Mouse (Mus musculus) erythroblast, adult 5-6 weeks (primary cell): Measurements from ENCODE around the gene Ngdn. TPM values are rescaled to one million over a fixed set of nuclear protein-coding genes. Genes with fewer than 3 reads are reported as not detected.

Experiments
- ATAC-seq: replicated peaks from 2 replicates; pipeline ENCODE4 v1.8.0; 2016; ENCODE audit warnings: moderate number of reproducible peaks, mild to moderate bottlenecking, moderate TSS enrichment, inconsistent platforms; ENCODE audit not compliant: poor library complexity, low FRiP score, severe bottlenecking
- total RNA-seq, 2 experiments: library from RNA; stranded (forward) in 1 of 2; stranded (reverse) in 1 of 2; fragments of 150-400 nt in 1 of 2; fragments of 200-764, 138-1000 nt in 1 of 2; gene quantifications; 2 replicates each; pipeline versions ENCODE4 v1.2.3 to v1.2.4; 2015 to 2017; ENCODE audit warnings: low replicate concordance in 2 of 2

Ngdn gene
- total RNA-seq, 2 experiments from 2014 or later: 6.0 to 20.6 TPM

DNA sequence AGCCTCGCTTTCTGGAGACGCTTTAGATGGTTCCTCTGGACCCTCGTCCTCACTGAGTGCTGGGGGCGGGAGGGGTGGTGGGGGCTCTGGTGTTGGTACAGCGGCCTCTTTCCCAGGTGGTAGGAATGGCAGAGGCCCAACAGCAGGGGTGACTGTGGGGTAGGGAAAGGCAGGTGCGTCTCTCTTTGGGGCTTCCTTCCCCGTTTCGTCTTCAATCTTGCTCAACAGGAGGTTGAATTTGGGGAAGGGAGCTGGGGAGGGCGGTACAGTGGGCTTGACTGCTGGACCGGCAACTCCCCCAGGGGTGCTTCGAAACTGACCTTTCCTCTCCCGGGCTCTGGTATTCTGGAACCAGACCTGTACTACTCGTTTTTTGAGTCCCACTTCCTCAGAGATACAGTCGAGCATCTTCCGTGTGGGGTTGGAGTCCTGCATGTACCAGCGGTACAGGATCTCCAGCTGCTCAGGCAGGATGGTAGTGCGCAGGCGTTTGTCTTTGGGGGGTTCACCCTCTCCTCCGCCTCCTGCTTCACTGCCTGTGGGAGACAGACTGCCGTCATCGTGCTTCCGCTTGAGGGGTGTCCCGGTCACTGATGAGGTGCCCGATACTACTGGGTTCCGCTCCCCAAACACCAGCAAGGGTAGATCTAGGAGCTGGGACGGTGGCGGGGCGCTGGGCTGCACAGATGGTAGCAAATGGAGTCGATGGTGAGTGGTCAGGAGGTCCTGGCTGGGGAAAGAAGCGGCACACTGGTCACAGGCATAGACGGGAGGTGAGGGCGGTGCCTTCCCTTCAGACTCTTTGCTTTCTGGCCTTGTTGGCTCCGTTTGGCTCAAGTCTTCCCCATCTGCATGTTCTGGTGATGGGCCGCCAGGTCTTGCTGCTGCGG is 49.5 kb downstream of the Ngdn start:
- no peak for ATAC-seq

DNA sequence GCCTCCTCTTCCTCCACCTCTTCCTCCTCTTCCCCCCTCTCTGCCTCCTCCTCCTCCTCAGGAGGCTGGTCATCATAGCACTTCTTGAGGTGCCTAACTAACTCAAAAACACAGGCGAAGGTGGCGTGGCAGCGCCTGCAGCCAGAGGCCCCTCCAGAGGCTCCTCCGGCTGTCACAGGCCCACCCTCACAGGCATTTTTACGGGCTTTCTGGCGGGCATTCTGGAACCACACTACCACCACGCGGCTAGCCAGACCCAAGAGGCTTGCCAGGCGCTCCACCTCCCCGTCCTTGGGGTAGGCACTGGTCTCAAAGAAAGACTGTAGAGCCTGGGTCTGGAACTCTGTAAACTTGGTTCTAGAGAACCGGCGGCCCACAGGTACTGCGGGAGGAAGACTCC is 50.1 kb downstream of the Ngdn start:
- no peak for ATAC-seq

DNA sequence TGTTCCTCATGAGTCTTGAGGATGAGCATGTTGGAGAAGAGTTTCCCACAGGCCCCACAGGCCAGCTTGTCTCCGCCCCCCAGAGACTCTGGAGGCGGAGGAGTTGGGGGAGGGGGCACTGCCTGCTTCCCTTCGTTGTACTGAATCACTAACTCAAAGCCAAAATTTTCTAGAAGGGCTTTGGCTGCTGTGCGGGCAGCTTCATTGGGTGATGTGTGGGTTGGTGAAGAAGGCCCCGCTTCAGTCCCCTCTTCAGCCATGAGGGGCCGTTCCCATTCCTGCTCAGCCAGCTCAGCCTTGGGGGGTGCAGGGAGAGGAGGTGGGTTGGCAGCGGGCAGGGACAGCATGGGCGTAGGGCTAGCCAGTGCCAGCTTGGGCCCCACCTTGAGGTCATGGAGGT is 50.8 kb downstream of the Ngdn start:
- ATAC-seq: no peak

DNA sequence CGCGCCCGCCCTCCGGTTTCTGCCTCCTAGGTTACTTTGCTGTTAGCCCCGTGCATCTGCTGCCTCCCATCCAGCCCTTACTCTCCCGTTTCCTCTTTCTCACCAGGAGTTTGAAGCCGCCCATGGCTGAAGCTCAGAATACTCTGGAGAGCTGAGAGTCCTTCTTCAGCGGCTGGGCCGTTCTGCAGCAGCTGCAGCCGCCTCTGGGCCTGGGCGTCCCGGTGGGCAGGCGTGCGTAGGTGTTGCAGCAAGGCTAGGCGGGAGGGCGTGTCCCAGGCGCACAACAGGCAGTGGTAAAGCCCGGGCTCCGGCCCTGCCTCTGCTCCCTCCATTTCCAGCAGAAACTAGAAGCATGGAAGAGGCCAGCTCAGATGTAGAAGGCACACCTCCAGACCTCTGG is 56.5 kb downstream of the Ngdn start:
- no peak for ATAC-seq

Other genes starting within 250 kb of the Ngdn start
- gene Slc7a8, start 233.5 kb upstream of the Ngdn start, total RNA-seq (2015; ENCODE audit: low replicate concordance): 7.7 and 10.8 TPM in 2 replicates
- 1.4 and 1.8 TPM in 2 replicates for gene Slc7a8, start 233.5 kb upstream of the Ngdn start, total RNA-seq (2017; ENCODE audit: low replicate concordance)
- not detected in 2 replicates for gene Rnf212b, start 201.3 kb upstream of the Ngdn start, total RNA-seq (2015; ENCODE audit: low replicate concordance)
- gene Rnf212b, start 201.3 kb upstream of the Ngdn start, total RNA-seq (2017; ENCODE audit: low replicate concordance): 1.0 TPM in 1 of 2 replicates, not detected in the other
- gene Homez, start 144.5 kb upstream of the Ngdn start, total RNA-seq (2015; ENCODE audit: low replicate concordance): 0.63 TPM in 1 of 2 replicates, not detected in the other
- 2.5 and 5.6 TPM in 2 replicates for gene Homez, start 144.5 kb upstream of the Ngdn start, total RNA-seq (2017; ENCODE audit: low replicate concordance)
- 1.9 TPM in 1 of 2 replicates, not detected in the other for gene Ppp1r3e, start 137.9 kb upstream of the Ngdn start, total RNA-seq (2015; ENCODE audit: low replicate concordance)
- gene Ppp1r3e, start 137.9 kb upstream of the Ngdn start, total RNA-seq (2017; ENCODE audit: low replicate concordance): 0.70 and 3.7 TPM in 2 replicates
- gene Bcl2l2, start 132.1 kb upstream of the Ngdn start, total RNA-seq (2015; ENCODE audit: low replicate concordance): 0.77 and 0.84 TPM in 2 replicates
- gene Bcl2l2, start 132.1 kb upstream of the Ngdn start, total RNA-seq (2017; ENCODE audit: low replicate concordance): 1.0 and 4.6 TPM in 2 replicates
- not detected in 2 replicates for gene Gm20521, start 132.0 kb upstream of the Ngdn start, total RNA-seq (2015; ENCODE audit: low replicate concordance)
- gene Gm20521, start 132.0 kb upstream of the Ngdn start, total RNA-seq (2017; ENCODE audit: low replicate concordance): not detected in 2 replicates
- 26.3 and 41.1 TPM in 2 replicates for gene Pabpn1, start 123.0 kb upstream of the Ngdn start, total RNA-seq (2015; ENCODE audit: low replicate concordance)
- 54.6 and 55.9 TPM in 2 replicates for gene Pabpn1, start 123.0 kb upstream of the Ngdn start, total RNA-seq (2017; ENCODE audit: low replicate concordance)
- 1.5 TPM in 1 of 2 replicates, not detected in the other for gene Slc22a17, start 102.3 kb upstream of the Ngdn start, total RNA-seq (2015; ENCODE audit: low replicate concordance)
- 0.60 TPM in 1 of 2 replicates, not detected in the other for gene Slc22a17, start 102.3 kb upstream of the Ngdn start, total RNA-seq (2017; ENCODE audit: low replicate concordance)
- not detected in 2 replicates for gene Efs, start 89.3 kb upstream of the Ngdn start, total RNA-seq (2015; ENCODE audit: low replicate concordance)
- gene Efs, start 89.3 kb upstream of the Ngdn start, total RNA-seq (2017; ENCODE audit: low replicate concordance): not detected in 2 replicates
- gene Il25, start 82.8 kb upstream of the Ngdn start, total RNA-seq (2015; ENCODE audit: low replicate concordance): not detected in 2 replicates
- not detected in 2 replicates for gene Il25, start 82.8 kb upstream of the Ngdn start, total RNA-seq (2017; ENCODE audit: low replicate concordance)
- not detected in 2 replicates for gene Cmtm5, start 79.2 kb upstream of the Ngdn start, total RNA-seq (2015; ENCODE audit: low replicate concordance)
- gene Cmtm5, start 79.2 kb upstream of the Ngdn start, total RNA-seq (2017; ENCODE audit: low replicate concordance): not detected in 2 replicates
- not detected in 2 replicates for gene Myh6, start 48.5 kb upstream of the Ngdn start, total RNA-seq (2015; ENCODE audit: low replicate concordance)
- not detected in 2 replicates for gene Myh6, start 48.5 kb upstream of the Ngdn start, total RNA-seq (2017; ENCODE audit: low replicate concordance)
- not detected in 2 replicates for gene Gm17428, start 38.5 kb upstream of the Ngdn start, total RNA-seq (2015; ENCODE audit: low replicate concordance)
- gene Gm17428, start 38.5 kb upstream of the Ngdn start, total RNA-seq (2017; ENCODE audit: low replicate concordance): not detected in 2 replicates
- not detected in 2 replicates for gene Myh7, start 20.8 kb upstream of the Ngdn start, total RNA-seq (2015; ENCODE audit: low replicate concordance)
- gene Myh7, start 20.8 kb upstream of the Ngdn start, total RNA-seq (2017; ENCODE audit: low replicate concordance): not detected in 2 replicates
- 1.3 and 1.7 TPM in 2 replicates for gene Zfhx2, start 76.9 kb downstream of the Ngdn start, total RNA-seq (2015; ENCODE audit: low replicate concordance)
- 0.34 and 0.42 TPM in 2 replicates for gene Zfhx2, start 76.9 kb downstream of the Ngdn start, total RNA-seq (2017; ENCODE audit: low replicate concordance)
- gene Thtpa, start 79.3 kb downstream of the Ngdn start, total RNA-seq (2015; ENCODE audit: low replicate concordance): 0.19 and 1.7 TPM in 2 replicates
- 1.4 and 1.6 TPM in 2 replicates for gene Thtpa, start 79.3 kb downstream of the Ngdn start, total RNA-seq (2017; ENCODE audit: low replicate concordance)
- 1.7 and 5.9 TPM in 2 replicates for gene Ap1g2, start 91.1 kb downstream of the Ngdn start, total RNA-seq (2015; ENCODE audit: low replicate concordance)
- gene Ap1g2, start 91.1 kb downstream of the Ngdn start, total RNA-seq (2017; ENCODE audit: low replicate concordance): 2.5 and 3.7 TPM in 2 replicates
- not detected in 2 replicates for gene Jph4, start 101.5 kb downstream of the Ngdn start, total RNA-seq (2015; ENCODE audit: low replicate concordance)
- not detected in 2 replicates for gene Jph4, start 101.5 kb downstream of the Ngdn start, total RNA-seq (2017; ENCODE audit: low replicate concordance)
- gene Dhrs2, start 206.6 kb downstream of the Ngdn start, total RNA-seq (2015; ENCODE audit: low replicate concordance): not detected in 2 replicates
- gene Dhrs2, start 206.6 kb downstream of the Ngdn start, total RNA-seq (2017; ENCODE audit: low replicate concordance): not detected in 2 replicates